Mouse (Mus musculus) kidney, embryonic 14.5 days (tissue): ENCODE data around the gene Acadl. TPM values are rescaled to one million over a fixed set of nuclear protein-coding genes. Genes with fewer than 3 reads are reported as not detected.
A peak's percentile ranks its signal among the peaks of the same experiment; 100 is the strongest.

Experiments
- ATAC-seq: fragments of 200-750 bp; cut with Nextera tagmentation; 2 replicates; pipeline ENCODE4 v1.8.0; 2017; ENCODE audit warnings: moderate number of reproducible peaks, mild to moderate bottlenecking, moderate TSS enrichment, moderate library complexity; ENCODE audit not compliant: low FRiP score, low TSS enrichment
- H3K27ac ChIP-seq: fragments of 300-500 bp; sonication (generic); 2 replicates; pipeline ENCODE4 v1.5.1; 2014; ENCODE audit warnings: low read depth, mild to moderate bottlenecking, low read length, moderate library complexity, mixed read lengths
- H3K27me3 ChIP-seq: fragments of 300-500 bp; sonication (generic); 2 replicates; pipeline ENCODE4 v1.6.1; 2014; ENCODE audit warnings: mild to moderate bottlenecking, low read length; ENCODE audit not compliant: control insufficient read depth, insufficient read depth
- H3K36me3 ChIP-seq: fragments of 300-500 bp; sonication (generic); 2 replicates; pipeline ENCODE4 v1.6.1; 2014; ENCODE audit warnings: low read length, mixed read lengths; ENCODE audit not compliant: control insufficient read depth, insufficient read depth
- H3K4me1 ChIP-seq: fragments of 300-500 bp; sonication (generic); 2 replicates; pipeline ENCODE4 v1.6.1; 2014; ENCODE audit warnings: low read length, mixed read lengths; ENCODE audit not compliant: control insufficient read depth, insufficient read depth
- H3K4me2 ChIP-seq: fragments of 300-500 bp; sonication (generic); replicated peaks from 2 replicates; pipeline ENCODE4 v1.6.1; 2014; ENCODE audit warnings: low read depth, mild to moderate bottlenecking, low read length
- H3K4me3 ChIP-seq: fragments of 300-500 bp; sonication (generic); 2 replicates; pipeline ENCODE4 v1.5.1; 2014; ENCODE audit warnings: mild to moderate bottlenecking, low read length
- H3K9ac ChIP-seq: fragments of 300-500 bp; sonication (generic); 2 replicates; pipeline ENCODE4 v1.6.1; 2014; ENCODE audit warnings: low read depth, mild to moderate bottlenecking, low read length, moderate library complexity
- H3K9me3 ChIP-seq: fragments of 300-500 bp; sonication (generic); 2 replicates; pipeline ENCODE4 v1.6.1; 2016; ENCODE audit warnings: low read length; ENCODE audit not compliant: control insufficient read depth
- WGBS: fragments of 180-500 bp; shearing (Covaris S2); extraction: QIAGEN DNeasy Blood & Tissue Kit; methylation state at CpG from one replicate; pipeline ENCODE4 v1.1.7; 2014; 5-methylcytosine and 5-hydroxymethylcytosine counted together
- polyA plus RNA-seq: library from polyadenylated mRNA; unstranded; fragments of >200 nt; fragmentation: Nextera tagmentation; extraction: Ambion mirVana; gene quantifications from 2 replicates; pipeline ENCODE4 v1.2.1, GENCODE M21; 2014

Acadl gene
- polyA plus RNA-seq, result 70.5 and 98.4 TPM in 2 replicates

DNA sequence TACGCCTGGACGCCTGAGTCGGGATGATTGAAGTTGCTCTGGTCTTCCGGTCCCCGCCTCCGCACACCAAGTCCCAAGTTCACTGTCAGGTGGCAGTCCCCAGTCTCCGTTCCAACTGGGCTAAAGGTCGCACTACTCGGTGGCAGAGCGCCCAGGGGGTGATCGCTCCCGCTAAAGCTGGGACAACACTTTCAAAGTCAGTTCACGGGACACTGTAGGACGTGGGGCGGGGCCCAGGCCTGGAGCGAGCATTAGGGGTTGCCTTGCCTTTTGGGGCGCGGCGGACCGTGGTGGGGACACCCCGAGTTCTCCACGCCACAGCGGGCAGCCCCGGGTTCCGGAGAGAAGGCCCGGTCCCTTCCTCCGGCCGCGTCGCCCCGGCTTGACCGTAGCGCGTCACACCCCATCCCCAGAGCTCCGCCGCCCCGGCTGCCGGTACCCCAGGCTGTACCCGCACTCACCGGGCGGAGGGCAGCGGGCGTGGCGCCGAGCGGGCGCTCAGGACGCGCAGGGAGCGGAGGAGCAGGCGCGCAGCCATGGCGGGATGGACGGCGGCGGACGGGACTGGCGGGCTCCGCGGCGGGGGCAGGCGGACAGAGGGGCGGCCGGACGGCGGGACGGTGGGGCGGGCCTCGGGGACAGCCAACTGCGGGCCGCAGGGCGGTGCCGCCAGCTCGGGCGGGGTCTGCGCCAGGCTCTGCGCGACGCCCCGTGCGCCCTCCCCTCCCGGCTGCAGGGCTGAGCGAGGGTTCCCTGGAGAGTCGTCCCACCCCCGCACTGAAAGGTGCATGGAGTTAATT, at the start of gene Acadl:
TSS of gene Acadl (minus strand) at position 566 of the 800 bp plus-strand sequence.
- peak within 1 kb of the TSS; percentile 89 for H3K4me3 ChIP-seq
- peak; percentile 97 for ATAC-seq
- H3K4me2 ChIP-seq, result peak within 1 kb of the TSS; percentile 81
- no peaks in the 10 kb centered on the region for H3K27me3 ChIP-seq
- 0 out of 2 replicates have a peak, but pooled peaks cover 3% of the 10 kb centered on the region for H3K4me1 ChIP-seq
- no peaks in the 10 kb centered on the region; the same call in 1 of the 2 replicates for H3K36me3 ChIP-seq
- H3K27ac ChIP-seq, result peak within 1 kb of the TSS; percentile 83
- 1% methylated on average over 66 of the region's 85 CpGs for WGBS
- peaks cover 3% of the 10 kb centered on the region; the same call in 1 of the 2 replicates for H3K9me3 ChIP-seq
- peak within 1 kb of the TSS; percentile 86 for H3K9ac ChIP-seq

DNA sequence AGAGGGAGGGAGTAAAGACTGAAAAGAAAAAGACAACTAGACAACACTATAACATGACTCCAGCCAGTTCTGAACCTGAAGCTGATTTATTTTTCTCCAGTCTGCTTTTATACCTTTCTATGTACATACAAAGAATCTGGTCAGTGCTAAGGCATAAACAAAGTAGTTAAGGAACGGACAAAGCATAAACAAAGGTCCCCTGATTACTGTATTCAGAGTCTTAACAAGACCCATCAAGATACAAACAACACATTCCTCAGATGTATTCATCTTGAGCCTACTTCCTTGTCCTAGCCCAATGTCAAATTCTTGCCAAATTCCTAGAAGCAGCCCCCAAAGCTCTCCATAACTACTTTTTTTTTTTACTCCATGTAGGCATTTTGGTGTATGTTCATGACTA, 49.2 kb upstream of the Acadl start:
- no peaks in the 10 kb centered on the region for H3K27me3 ChIP-seq
- H3K4me1 ChIP-seq, result no peaks in the 10 kb centered on the region
- no peak overlapping the region for H3K4me2 ChIP-seq
- no peaks in the 10 kb centered on the region for H3K36me3 ChIP-seq
- no peaks in the 10 kb centered on the region for H3K9me3 ChIP-seq
- 86% methylated on average over 1 of the region's 1 CpGs for WGBS
- no peak overlapping the region for H3K27ac ChIP-seq
- H3K4me3 ChIP-seq, result no peak overlapping the region
- H3K9ac ChIP-seq, result no peak overlapping the region
- ATAC-seq, result no peak

- no peaks in the 10 kb centered on the region for H3K9me3 ChIP-seq
- no peaks in the 10 kb centered on the region for H3K27me3 ChIP-seq
- H3K4me3 ChIP-seq, result no peak overlapping the region
- H3K36me3 ChIP-seq, result no peaks in the 10 kb centered on the region
- 90% methylated on average over 3 of the region's 3 CpGs for WGBS
- no peak for ATAC-seq
- H3K27ac ChIP-seq, result no peak overlapping the region
- no peak overlapping the region for H3K9ac ChIP-seq
- H3K4me1 ChIP-seq, result no peaks in the 10 kb centered on the region
- H3K4me2 ChIP-seq, result no peak overlapping the region
These were observed 39.5 kb upstream of the Acadl start for GRCm38 (mm10) chr1:66902566-66902965.

GRCm38 (mm10) chr1:66900946-66901345, 37.9 kb upstream of the Acadl start:
- H3K9me3 ChIP-seq, result no peaks in the 10 kb centered on the region
- H3K27ac ChIP-seq, result no peak overlapping the region
- H3K4me2 ChIP-seq, result no peak overlapping the region
- no peak for ATAC-seq
- H3K4me1 ChIP-seq, result no peaks in the 10 kb centered on the region
- H3K9ac ChIP-seq, result no peak overlapping the region
- WGBS, result 65% methylated on average over 4 of the region's 4 CpGs
- no peaks in the 10 kb centered on the region for H3K27me3 ChIP-seq
- no peaks in the 10 kb centered on the region for H3K36me3 ChIP-seq
- no peak overlapping the region for H3K4me3 ChIP-seq

GRCm38 (mm10) chr1:66898261-66898660, 35.2 kb upstream of the Acadl start:
- WGBS, result 71% methylated on average over 7 of the region's 7 CpGs

GRCm38 (mm10) chr1:66896556-66896955, 33.5 kb upstream of the Acadl start:
- no peaks in the 10 kb centered on the region for H3K36me3 ChIP-seq
- no peak overlapping the region; the same call in 1 of the 2 replicates for H3K4me3 ChIP-seq
- no peaks in the 10 kb centered on the region for H3K27me3 ChIP-seq
- H3K9ac ChIP-seq, result no peak overlapping the region
- peak; percentile 18; the same call in 1 of the 2 replicates for ATAC-seq
- H3K27ac ChIP-seq, result no peak overlapping the region
- 48% methylated on average over 5 of the region's 5 CpGs for WGBS
- H3K4me2 ChIP-seq, result peak overlapping the region; percentile 26; the same call in 1 of the 2 replicates
- no peaks in the 10 kb centered on the region for H3K4me1 ChIP-seq
- H3K9me3 ChIP-seq, result no peaks in the 10 kb centered on the region

More at GRCm38 (mm10) chr1:66898261-66898660, 35.2 kb upstream of the Acadl start:
- no peak overlapping the region for H3K4me2 ChIP-seq
- H3K4me1 ChIP-seq, result no peaks in the 10 kb centered on the region
- no peak overlapping the region for H3K4me3 ChIP-seq
- H3K9me3 ChIP-seq, result no peaks in the 10 kb centered on the region
- no peaks in the 10 kb centered on the region for H3K36me3 ChIP-seq
- no peak for ATAC-seq
- no peaks in the 10 kb centered on the region for H3K27me3 ChIP-seq
- no peak overlapping the region for H3K27ac ChIP-seq
- no peak overlapping the region for H3K9ac ChIP-seq

- Histone ChIP-seq H3K36me3 (no peaks in the 10 kb centered on the region), H3K9me3 (no peaks in the 10 kb centered on the region), H3K27me3 (no peaks in the 10 kb centered on the region), H3K4me3 (no peak overlapping the region; the same call in 1 of the 2 replicates), H3K4me1 (no peaks in the 10 kb centered on the region), H3K27ac (no peak overlapping the region), H3K9ac (no peak overlapping the region), H3K4me2 (peak overlapping the region; percentile 26; the same call in 1 of the 2 replicates)
- 37% methylated on average over 5 of the region's 5 CpGs for WGBS
- ATAC-seq, result peak; percentile 80
These were observed 33.0 kb upstream of the Acadl start for GRCm38 (mm10) chr1:66896125-66896524.

DNA sequence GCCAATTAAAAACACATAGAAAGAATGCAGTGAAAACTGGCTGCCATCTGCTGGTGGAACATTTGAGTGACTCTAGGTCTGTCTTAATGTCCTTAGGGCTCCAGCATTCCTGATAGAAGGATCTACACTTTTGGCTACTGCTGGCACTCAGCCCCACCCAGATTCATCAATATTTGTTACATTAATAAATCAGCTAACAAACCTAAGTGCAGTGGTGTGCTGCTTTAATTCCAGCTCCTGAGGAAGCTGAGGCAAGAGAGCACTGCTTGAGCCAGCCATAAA, 32.7 kb upstream of the Acadl start:
- peak overlapping the region; percentile 26; the same call in 1 of the 2 replicates for H3K4me2 ChIP-seq
- ATAC-seq, result peak; percentile 84

GRCm38 (mm10) chr1:66895093-66895836, 32.2 kb upstream of the Acadl start:
- no peak overlapping the region for H3K4me3 ChIP-seq
- 67% methylated on average over 6 of the region's 6 CpGs for WGBS
- H3K4me1 ChIP-seq, result no peaks in the 10 kb centered on the region
- no peak overlapping the region for H3K9ac ChIP-seq
- H3K4me2 ChIP-seq, result no peak overlapping the region
- ATAC-seq, result peak; percentile 17; the same call in 1 of the 2 replicates
- no peaks in the 10 kb centered on the region for H3K36me3 ChIP-seq
- H3K27ac ChIP-seq, result no peak overlapping the region
- no peaks in the 10 kb centered on the region for H3K27me3 ChIP-seq
- no peaks in the 10 kb centered on the region for H3K9me3 ChIP-seq

More for the DNA sequence above, 32.7 kb upstream of the Acadl start:
- no peak overlapping the region; the same call in 1 of the 2 replicates for H3K4me3 ChIP-seq
- no peaks in the 10 kb centered on the region for H3K27me3 ChIP-seq
- H3K9ac ChIP-seq, result no peak overlapping the region
- H3K9me3 ChIP-seq, result no peaks in the 10 kb centered on the region
- no peak overlapping the region for H3K27ac ChIP-seq
- H3K4me1 ChIP-seq, result no peaks in the 10 kb centered on the region
- H3K36me3 ChIP-seq, result no peaks in the 10 kb centered on the region
